Mouse (Mus musculus): Measurements from ENCODE around the gene Pla2g4e. TPM values are rescaled to one million over a fixed set of nuclear protein-coding genes. Genes with fewer than 3 reads are reported as not detected.
A peak's percentile ranks its signal among the peaks of the same experiment; 100 is the strongest.

Pla2g4e gene
- total RNA-seq (2021) = 10 to 100 TPM; 18.9 to 21.8 TPM

- intact Hi-C loops (cut with DNase I) = no loop called here
- peak; percentile 52 to 72 for DNase-seq (ENCODE audit: low spot score in 2 of 2)
Measured at GRCm38 (mm10) chr2:120244679-120245420, at the start of gene Pla2g4e. Pla2g4e (minus strand) TSS chr2:120245335.

DNA sequence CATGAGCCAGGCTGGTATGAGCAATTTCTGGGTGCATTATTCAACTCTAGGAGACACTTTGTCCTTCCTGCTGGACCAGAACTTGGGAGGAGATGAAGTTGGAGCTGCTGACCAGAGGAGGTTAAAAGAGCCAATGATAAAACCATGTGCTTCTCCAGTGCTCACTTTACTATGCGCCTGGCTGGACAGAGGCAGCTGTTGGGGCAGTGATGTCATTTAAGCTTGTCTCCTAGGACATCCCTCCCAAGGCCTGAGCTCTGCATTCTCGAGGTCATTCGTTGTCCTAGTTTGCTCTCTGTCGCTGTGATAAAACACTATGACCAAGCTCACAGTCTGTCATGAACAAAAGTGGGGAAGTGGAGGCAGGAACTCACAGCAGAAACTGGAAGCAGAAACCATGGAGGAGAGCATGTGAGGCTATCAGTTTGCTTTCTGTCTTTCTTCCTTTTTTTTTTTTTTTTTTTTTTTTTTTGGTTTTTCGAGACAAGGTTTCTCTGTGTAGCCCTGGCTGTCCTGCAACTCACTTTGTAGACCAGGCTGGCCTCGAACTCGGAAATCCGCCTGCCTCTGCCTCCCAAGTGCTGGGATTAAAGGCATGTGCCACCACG lies 46.4 kb upstream of the Pla2g4e start:
- intact Hi-C loops (cut with DNase I) = no loop called here
- no peak for DNase-seq (ENCODE audit: low spot score in 2 of 2)

DNA sequence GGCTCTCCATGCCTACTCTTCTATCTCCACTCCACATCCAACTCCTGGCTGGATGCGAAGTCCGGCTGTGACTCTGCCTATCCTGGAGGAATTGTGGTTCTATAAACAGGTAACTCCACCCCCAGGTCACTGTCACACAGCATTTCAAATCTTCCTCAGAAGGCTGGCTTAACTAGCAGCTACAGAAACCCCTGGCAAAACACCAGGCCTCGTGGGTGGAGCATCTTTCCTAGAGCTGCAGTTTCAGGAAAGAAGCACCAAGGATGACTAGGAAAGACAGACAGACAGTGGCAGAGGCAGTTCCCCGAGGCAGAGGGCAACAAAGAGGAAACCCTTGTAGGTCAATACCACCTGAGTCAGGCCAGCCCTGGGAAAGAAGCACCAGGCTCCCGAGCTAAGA lies 43.9 kb upstream of the Pla2g4e start, which contains the start of gene Pla2g4d:
Gene Pla2g4d, minus strand, starts transcription at position 203 of the 400 bp plus-strand sequence.
- intact Hi-C loops (cut with DNase I) = no loop called here

GRCm38 (mm10) chr2:120288401-120288800 lies 43.3 kb upstream of the Pla2g4e start:
- intact Hi-C loops (cut with DNase I) = no loop called here
- no peak for DNase-seq (ENCODE audit: low spot score in 2 of 2)

More for the DNA sequence above, 43.9 kb upstream of the Pla2g4e start, which contains the start of gene Pla2g4d:
- peak in 1 of 2 experiments; percentile 71 for DNase-seq (ENCODE audit: low spot score in 2 of 2)

GRCm38 (mm10) chr2:120285639-120286038 lies 40.5 kb upstream of the Pla2g4e start:
- intact Hi-C loops (cut with DNase I) = no loop called here
- DNase-seq (ENCODE audit: low spot score in 2 of 2) = no peak

DNA sequence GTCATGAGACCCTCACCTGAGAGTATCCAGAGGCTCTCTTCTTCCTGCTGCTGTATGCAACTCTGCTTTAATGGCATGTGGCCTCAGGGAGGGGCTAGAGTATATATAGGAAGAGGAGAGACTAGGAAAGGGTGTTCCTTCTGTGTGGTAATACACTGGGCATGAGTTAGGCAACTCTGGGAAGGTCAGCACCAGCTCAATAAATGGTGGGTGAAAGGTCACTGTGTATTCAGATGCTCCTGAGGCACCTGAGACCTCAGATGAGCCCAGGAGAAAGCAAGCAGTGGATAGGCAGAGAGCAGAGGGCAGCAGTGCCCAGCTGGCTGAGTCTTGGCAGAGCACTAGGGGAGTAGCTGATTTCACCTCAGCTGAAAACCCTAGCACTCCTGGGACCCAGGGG lies 39.6 kb upstream of the Pla2g4e start:
- intact Hi-C loops (cut with DNase I) = no loop called here
- DNase-seq (ENCODE audit: low spot score in 2 of 2) = no peak

- no peak for DNase-seq (ENCODE audit: low spot score in 2 of 2)
- intact Hi-C loops (cut with DNase I) = no loop called here
Measured at GRCm38 (mm10) chr2:120284094-120284493, 39.0 kb upstream of the Pla2g4e start.

DNA sequence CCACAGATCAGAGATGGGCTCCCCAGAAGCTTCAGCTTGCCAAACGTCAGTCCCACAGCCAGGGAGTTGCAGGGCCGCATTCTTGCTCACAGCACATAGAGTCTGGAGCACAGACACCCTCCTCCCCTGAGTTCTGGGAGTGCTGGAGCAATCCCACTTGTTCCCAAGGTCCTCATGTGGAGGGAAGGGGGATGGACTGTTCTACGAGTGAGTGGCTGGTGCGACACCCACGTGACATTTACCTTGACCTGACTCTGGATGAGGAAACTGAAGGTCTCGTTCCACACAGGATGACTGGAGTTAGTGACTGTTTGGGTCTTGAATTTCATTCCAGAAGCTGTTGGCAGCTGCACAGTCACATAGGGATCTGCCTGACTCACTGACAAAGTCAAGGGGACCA lies 38.4 kb upstream of the Pla2g4e start:
- no peak for DNase-seq (ENCODE audit: low spot score in 2 of 2)
- intact Hi-C loops (cut with DNase I) = no loop called here

GRCm38 (mm10) chr2:120281221-120281620 lies 36.1 kb upstream of the Pla2g4e start:
- intact Hi-C loops (cut with DNase I) = loop anchor here (2.0 kb wide), 1 partner anchor 106 kb away; no protein-coding TSS in a partner anchor

DNA sequence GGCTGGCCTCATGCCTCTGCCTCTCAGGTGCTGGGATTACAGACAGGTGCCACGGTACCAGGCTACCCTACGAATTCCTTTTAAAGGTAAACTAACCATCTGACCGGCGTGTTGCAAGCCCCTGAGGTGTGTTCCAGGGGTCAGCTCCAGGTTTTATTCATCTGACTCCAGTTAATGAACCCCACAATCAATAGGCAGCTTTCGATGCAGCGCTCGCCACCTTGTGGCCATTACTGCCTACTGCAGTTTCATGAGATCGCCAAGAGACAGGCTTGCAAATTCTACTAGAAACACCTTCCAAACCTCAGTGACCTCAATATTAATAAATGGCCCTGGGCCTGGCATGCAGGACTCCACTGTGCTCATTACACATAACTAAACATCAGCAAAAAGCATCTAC lies 34.8 kb upstream of the Pla2g4e start:
- peak; percentile 50 to 66 for DNase-seq (ENCODE audit: low spot score in 2 of 2)
- intact Hi-C loops (cut with DNase I) = loop anchor here (2.0 kb wide), 2 partner anchors 105 to 189 kb away; no protein-coding TSS in a partner anchor

More at GRCm38 (mm10) chr2:120281221-120281620, 36.1 kb upstream of the Pla2g4e start:
- no peak for DNase-seq (ENCODE audit: low spot score in 2 of 2)

DNA sequence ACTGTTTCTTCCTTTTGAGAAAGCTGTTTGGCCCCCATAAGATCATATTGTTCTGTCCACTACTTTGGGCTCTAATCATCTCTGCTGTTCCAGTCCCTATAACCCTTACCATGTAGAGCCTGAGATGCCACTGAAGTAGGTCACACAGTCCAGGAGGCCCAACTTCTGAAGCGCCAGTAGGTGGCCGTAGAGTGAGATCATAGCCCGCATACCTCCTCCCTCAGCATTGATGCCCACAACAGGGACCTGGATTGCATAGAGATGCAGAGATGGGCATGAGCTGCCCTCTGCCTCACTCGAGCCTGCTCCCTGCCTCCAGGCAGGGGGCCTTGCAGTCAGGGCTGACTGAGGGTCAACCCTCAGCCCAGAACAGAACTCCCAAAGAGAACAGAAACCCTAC lies 31.8 kb upstream of the Pla2g4e start:
- no peak for DNase-seq (ENCODE audit: low spot score in 2 of 2)
- intact Hi-C loops (cut with DNase I) = no loop called here

GRCm38 (mm10) chr2:120268635-120269034 lies 23.5 kb upstream of the Pla2g4e start:
- no peak for DNase-seq (ENCODE audit: low spot score in 2 of 2)

DNA sequence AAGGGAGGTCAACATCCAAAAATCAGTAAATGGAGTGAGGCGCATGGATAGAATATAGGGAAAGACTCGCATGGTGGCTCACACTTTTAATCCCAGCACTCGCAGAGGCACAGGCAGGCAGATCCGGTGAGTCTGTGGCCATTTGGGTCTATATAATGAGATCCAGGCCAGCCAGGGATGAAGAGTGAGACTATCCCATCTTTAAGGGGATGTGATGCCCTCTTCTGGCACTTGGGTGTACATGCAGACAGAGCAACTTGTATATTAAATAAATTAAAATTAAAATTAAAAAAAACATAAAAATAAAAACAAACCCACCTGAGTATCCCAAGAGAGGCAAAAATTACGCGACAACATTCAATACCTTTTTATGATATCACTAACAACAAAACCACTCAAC lies 20.4 kb upstream of the Pla2g4e start:
- intact Hi-C loops (cut with DNase I) = loop anchor here (10.0 kb wide), 1 partner anchor 91 kb away; no protein-coding TSS in a partner anchor
- DNase-seq (ENCODE audit: low spot score in 2 of 2) = peak in 1 of 2 experiments; percentile 21

More at GRCm38 (mm10) chr2:120268635-120269034, 23.5 kb upstream of the Pla2g4e start:
- intact Hi-C loops (cut with DNase I) = loop anchor here (10.0 kb wide), 1 partner anchor 94 kb away; no protein-coding TSS in a partner anchor

DNA sequence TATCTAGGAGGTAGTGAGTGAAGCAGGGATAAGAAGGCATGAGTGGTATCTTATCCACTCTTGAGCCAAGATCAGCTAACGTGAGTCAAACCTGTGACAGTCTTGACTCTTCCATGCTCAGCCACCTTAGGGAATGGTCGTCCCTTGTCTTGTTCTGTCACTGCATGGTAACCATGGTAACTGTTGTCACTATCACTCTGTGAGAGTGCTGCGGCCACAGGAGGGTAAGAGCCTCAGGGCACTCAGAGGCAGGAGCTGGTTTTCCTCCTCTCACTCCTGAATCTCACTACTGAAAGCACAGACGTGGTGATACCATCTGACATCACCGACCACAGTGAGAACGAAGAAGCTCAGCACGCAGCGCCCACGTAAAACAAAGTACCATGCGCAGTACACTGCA lies 19.7 kb upstream of the Pla2g4e start:
- intact Hi-C loops (cut with DNase I) = loop anchor here (10.0 kb wide), 1 partner anchor 90 kb away; no protein-coding TSS in a partner anchor
- DNase-seq (ENCODE audit: low spot score in 2 of 2) = no peak

- intact Hi-C loops (cut with DNase I) = loop anchor here (10.0 kb wide), 1 partner anchor 88 kb away; no protein-coding TSS in a partner anchor
- no peak for DNase-seq (ENCODE audit: low spot score in 2 of 2)
Measured at GRCm38 (mm10) chr2:120262876-120263275, 17.7 kb upstream of the Pla2g4e start.

DNA sequence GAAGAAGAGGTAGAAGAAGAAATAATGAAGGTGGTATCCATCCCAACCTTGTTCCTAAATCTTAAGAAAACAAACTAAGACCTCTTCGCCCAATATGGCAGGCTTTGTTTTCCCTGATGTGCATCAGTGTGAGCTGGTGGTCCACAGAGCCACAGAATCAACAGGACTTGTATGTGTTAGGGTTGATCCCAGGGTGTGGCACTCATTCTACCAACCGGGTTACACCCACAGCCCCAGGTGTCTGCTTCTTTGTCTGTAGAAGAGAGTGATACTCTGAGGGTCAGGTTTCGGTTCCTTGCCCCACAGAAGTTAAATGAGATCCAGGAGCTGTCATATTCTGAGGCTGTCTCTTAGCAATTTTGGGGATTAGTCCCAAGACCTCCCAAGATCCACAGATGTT lies 16.2 kb upstream of the Pla2g4e start:
- intact Hi-C loops (cut with DNase I) = loop anchor here (10.0 kb wide), 1 partner anchor 87 kb away; no protein-coding TSS in a partner anchor
- no peak for DNase-seq (ENCODE audit: low spot score in 2 of 2)

DNA sequence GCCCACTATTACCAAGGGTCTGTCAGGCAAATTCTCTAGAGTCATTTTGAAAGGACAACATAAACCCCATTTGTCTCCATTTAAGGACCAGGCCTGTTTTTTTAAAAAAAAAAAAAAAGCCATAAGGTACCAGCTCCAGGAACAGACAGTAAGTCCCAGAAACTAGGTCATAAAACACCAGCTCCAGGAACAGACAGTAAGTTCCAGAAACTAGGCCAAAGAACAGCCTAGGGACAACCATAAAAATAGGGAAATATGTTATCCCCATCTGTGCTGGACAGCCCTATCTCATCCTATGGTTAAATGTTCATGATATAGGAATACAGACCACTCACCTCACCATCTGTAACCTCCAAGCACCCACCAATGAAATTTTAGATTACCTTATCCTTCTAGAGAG lies 11.1 kb upstream of the Pla2g4e start:
- intact Hi-C loops (cut with DNase I) = no loop called here
- no peak for DNase-seq (ENCODE audit: low spot score in 2 of 2)

DNA sequence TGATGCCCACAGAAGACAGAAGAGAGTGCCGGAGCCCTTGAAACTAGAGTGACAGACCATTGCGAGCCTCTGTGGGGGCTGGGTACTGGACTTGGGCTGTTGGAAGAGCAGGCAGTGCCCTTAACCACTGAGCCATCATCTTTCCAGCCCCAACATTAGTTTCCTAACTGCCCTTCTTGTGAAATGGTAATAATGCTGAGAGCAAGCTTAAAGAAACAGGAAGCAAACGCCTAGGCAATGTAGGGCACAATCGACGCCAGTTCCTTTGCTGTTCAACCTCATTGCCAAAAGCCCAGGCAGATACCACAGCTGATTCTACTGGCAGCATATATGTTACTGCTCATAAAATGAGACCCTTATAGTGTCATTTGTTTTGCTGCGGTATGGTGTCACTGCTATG lies 7.5 kb upstream of the Pla2g4e start:
- intact Hi-C loops (cut with DNase I) = no loop called here
- DNase-seq (ENCODE audit: low spot score in 2 of 2) = no peak

DNA sequence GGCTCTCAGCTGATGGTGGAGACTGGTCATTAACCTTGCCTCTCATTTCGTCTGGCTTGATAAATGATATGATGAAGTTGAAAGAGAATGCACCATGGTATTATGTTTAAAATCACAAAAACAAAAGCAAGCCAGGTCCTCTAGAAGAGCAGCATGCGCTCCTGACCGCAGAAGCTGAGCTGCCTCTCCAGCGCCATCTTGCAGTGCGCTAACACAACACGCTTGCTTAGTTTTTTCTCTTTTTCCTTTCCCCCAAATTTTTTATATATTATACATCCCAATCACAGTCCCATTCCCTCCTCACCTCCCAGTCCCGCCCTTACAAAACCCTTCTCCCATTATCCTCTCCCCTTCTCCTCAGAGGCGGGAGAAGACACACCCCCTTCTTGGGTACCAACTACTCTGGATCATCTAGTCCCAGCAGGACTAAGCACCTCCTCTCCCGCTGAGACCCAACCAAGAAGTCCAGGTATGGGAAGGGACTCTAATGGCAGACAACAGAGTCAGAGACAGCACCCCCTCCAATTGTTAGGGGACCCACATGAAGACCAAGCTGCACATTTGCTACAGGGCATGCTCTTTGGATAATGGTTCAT lies 384 bp upstream of the Pla2g4e start:
- DNase-seq (ENCODE audit: low spot score in 2 of 2) = no peak
- intact Hi-C loops (cut with DNase I) = no loop called here

- intact Hi-C loops (cut with DNase I) = no loop called here
- peak in 1 of 2 experiments; percentile 47 for DNase-seq (ENCODE audit: low spot score in 2 of 2)
Measured at GRCm38 (mm10) chr2:120243995-120244394, 1.1 kb downstream of the Pla2g4e start.
